Mouse (Mus musculus) lung, postnatal 0 days (tissue): Measurements from ENCODE around the gene Emd.

ENCODE experiments used
- CTCF ChIP-seq: IDR thresholded peaks from 2 replicates; pipeline ENCODE4 v1.5.1; 2016; ENCODE audit warnings: antibody characterized with exemption, mild to moderate bottlenecking
- EP300 ChIP-seq: IDR thresholded peaks from 2 replicates; pipeline ENCODE4 v1.6.1; 2016; ENCODE audit warnings: antibody characterized with exemption, mild to moderate bottlenecking, control low read depth

- TF ChIP-seq CTCF (no peak), EP300 (no peak)
These were observed 42.3 kb downstream of the Emd start, which contains the start of gene Atp6ap1 for GRCm38 (mm10) chrX:74296538-74297448.
